Mouse (Mus musculus) lung, embryonic 16.5 days (tissue): ENCODE measurements around the gene Bmpr1a. TPM values are rescaled to one million over a fixed set of nuclear protein-coding genes. Genes with fewer than 3 reads are reported as not detected.
A peak's percentile ranks its signal among the peaks of the same experiment; 100 is the strongest.

ENCODE experiments used
- ATAC-seq: fragments of 200-750 bp; cut with Nextera tagmentation; 2 replicates; pipeline ENCODE4 v1.8.0; 2017; ENCODE audit warnings: low read depth, mild to moderate bottlenecking, moderate library complexity
- H3K27ac ChIP-seq: fragments of 300-500 bp; sonication (generic); 2 replicates; pipeline ENCODE4 v1.5.1; 2014; ENCODE audit warnings: mild to moderate bottlenecking, control low read depth, low read length
- H3K27me3 ChIP-seq: fragments of 300-500 bp; sonication (generic); 2 replicates; pipeline ENCODE4 v1.6.1; 2014; ENCODE audit warnings: low read depth, low read length, mixed read lengths; ENCODE audit not compliant: control insufficient read depth, insufficient read depth
- H3K36me3 ChIP-seq: fragments of 300-500 bp; sonication (generic); 2 replicates; pipeline ENCODE4 v1.6.1; 2014; ENCODE audit warnings: low read length; ENCODE audit not compliant: control insufficient read depth, insufficient read depth
- H3K4me1 ChIP-seq: fragments of 300-500 bp; sonication (generic); replicated peaks from 2 replicates; pipeline ENCODE4 v1.6.1; 2014; ENCODE audit warnings: low read length, mixed read lengths; ENCODE audit not compliant: control insufficient read depth, insufficient read depth
- H3K4me2 ChIP-seq: fragments of 300-500 bp; sonication (generic); 2 replicates; pipeline ENCODE4 v1.6.1; 2014; ENCODE audit warnings: low read depth, low read length, control low read depth
- H3K4me3 ChIP-seq: fragments of 300-500 bp; sonication (generic); 2 replicates; pipeline ENCODE4 v1.5.1; 2014; ENCODE audit warnings: mild to moderate bottlenecking, low read length, control low read depth
- H3K9ac ChIP-seq: fragments of 300-500 bp; sonication (generic); 2 replicates; pipeline ENCODE4 v1.6.1; 2014; ENCODE audit warnings: low read length, control low read depth
- H3K9me3 ChIP-seq: fragments of 300-500 bp; sonication (generic); 2 replicates; pipeline ENCODE4 v1.6.1; 2016; ENCODE audit warnings: low read length; ENCODE audit not compliant: control insufficient read depth
- WGBS: fragments of 180-500 bp; shearing (Covaris S2); extraction: QIAGEN DNeasy Blood & Tissue Kit; methylation state at CpG from one replicate; pipeline ENCODE4 v1.1.7; 2014; 5-methylcytosine and 5-hydroxymethylcytosine counted together
- polyA plus RNA-seq: library from polyadenylated mRNA; unstranded; fragments of >200 nt; fragmentation: Nextera tagmentation; extraction: Ambion mirVana; gene quantifications from 2 replicates; pipeline ENCODE4 v1.2.1, GENCODE M21; 2015

Gene Bmpr1a
- polyA plus RNA-seq, 1 experiment from 2014 or later = 25.8 TPM

- H3K4me3 ChIP-seq = peak overlapping the region; percentile 53
- H3K36me3 ChIP-seq = no peaks in the 10 kb centered on the region
- no peaks in the 10 kb centered on the region for H3K9me3 ChIP-seq
- no peaks in the 10 kb centered on the region; the same call in 1 of the 2 replicates for H3K27me3 ChIP-seq
- peaks cover 3% of the 10 kb centered on the region; the same call in 1 of the 2 replicates for H3K4me1 ChIP-seq
- peak; percentile 88 for ATAC-seq
- WGBS = 4% methylated on average over 32 of the region's 32 CpGs
- no peak overlapping the region for H3K27ac ChIP-seq
- peak overlapping the region; percentile 90 for H3K4me2 ChIP-seq
- peak overlapping the region; percentile 64 for H3K9ac ChIP-seq
These were observed 139.5 kb downstream of the Bmpr1a start for GRCm38 (mm10) chr14:34363490-34364253.

GRCm38 (mm10) chr14:34362726-34363445 lies 140.3 kb downstream of the Bmpr1a start:
- Histone ChIP-seq H3K4me1 (peaks cover 5% of the 10 kb centered on the region; the same call in 1 of the 2 replicates), H3K4me3 (peak overlapping the region; percentile 53), H3K27me3 (no peaks in the 10 kb centered on the region; the same call in 1 of the 2 replicates), H3K4me2 (peak overlapping the region; percentile 90), H3K36me3 (no peaks in the 10 kb centered on the region), H3K9me3 (no peaks in the 10 kb centered on the region), H3K27ac (no peak overlapping the region), H3K9ac (peak overlapping the region; percentile 64)
- 29% methylated on average over 18 of the region's 18 CpGs for WGBS
- peak; percentile 59 for ATAC-seq

DNA sequence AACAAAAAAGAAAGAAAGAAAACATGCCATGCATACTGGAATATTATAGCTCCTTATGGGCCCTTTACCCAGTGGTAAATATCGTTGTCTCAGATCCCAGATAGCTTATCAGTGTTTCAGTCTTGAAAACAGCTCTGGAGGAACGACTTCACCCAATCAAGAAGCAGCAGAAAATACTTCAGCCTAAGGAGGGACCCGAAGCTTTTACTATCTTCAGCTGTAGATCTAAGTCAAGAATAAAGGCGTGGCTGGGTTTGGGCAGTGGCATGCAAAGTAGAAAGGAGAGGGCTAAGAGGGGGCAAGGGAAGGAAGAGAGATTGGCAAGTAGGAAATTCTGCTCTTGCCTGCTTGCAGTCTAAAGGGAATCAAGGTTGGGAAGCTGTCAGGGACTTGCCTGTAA lies 141.0 kb downstream of the Bmpr1a start:
- 31% methylated on average over 4 of the region's 4 CpGs for WGBS
- H3K4me1 ChIP-seq = peaks cover 5% of the 10 kb centered on the region; the same call in 1 of the 2 replicates

More for the DNA sequence above, 141.0 kb downstream of the Bmpr1a start:
- H3K9me3 ChIP-seq = no peaks in the 10 kb centered on the region
- ATAC-seq = no peak
- H3K27me3 ChIP-seq = no peaks in the 10 kb centered on the region; the same call in 1 of the 2 replicates
- H3K4me2 ChIP-seq = no peak overlapping the region
- no peak overlapping the region for H3K4me3 ChIP-seq
- H3K36me3 ChIP-seq = no peaks in the 10 kb centered on the region
- no peak overlapping the region for H3K9ac ChIP-seq
- no peak overlapping the region for H3K27ac ChIP-seq

Other genes starting within 250 kb of the Bmpr1a start
- gene Shld2, start 192.8 kb downstream of the Bmpr1a start, polyA plus RNA-seq = 9.9 and 10.1 TPM in 2 replicates
- 53.7 and 56.7 TPM in 2 replicates for gene Glud1, start 192.6 kb downstream of the Bmpr1a start, polyA plus RNA-seq
- gene Fam25c, start 147.9 kb downstream of the Bmpr1a start, polyA plus RNA-seq = 1.0 TPM in 1 of 2 replicates, not detected in the other
- gene Sncg, start 128.6 kb downstream of the Bmpr1a start, polyA plus RNA-seq = 6.8 and 8.0 TPM in 2 replicates
- 14.8 and 15.6 TPM in 2 replicates for gene Mmrn2, start 127.9 kb downstream of the Bmpr1a start, polyA plus RNA-seq
- gene 9230112D13Rik, start 19.5 kb upstream of the Bmpr1a start, polyA plus RNA-seq = not detected in 2 replicates
- gene Ldb3, start 85.3 kb upstream of the Bmpr1a start, polyA plus RNA-seq = 12.7 and 13.2 TPM in 2 replicates
- gene Opn4, start 96.8 kb upstream of the Bmpr1a start, polyA plus RNA-seq = 0.26 and 0.38 TPM in 2 replicates
- 20.2 and 20.8 TPM in 2 replicates for gene Wapl, start 170.6 kb upstream of the Bmpr1a start, polyA plus RNA-seq